In genomic region chr3:69257049-69257699, GRCm38 (mm10) we compare ENCODE assay signal across 9 mouse cellular contexts. TPM values are rescaled to one million over a fixed set of nuclear protein-coding genes. Genes with fewer than 3 reads are reported as not detected.
DNase-seq lines count a peak whose midpoint lies in the region; ATAC-seq and TF ChIP-seq lines count a peak whose summit lies in the region.
"Had no signal": no experiment of that assay in that cellular context is flagged by ENCODE, and none has a peak within 500 bp of the region (broad histone marks: within the 10 kb centered on the region; RNA-seq: fewer than 3 reads in every experiment).

No protein-coding gene starts in this region.

- peak; percentile 77 for TF ChIP-seq CTCF in lung, embryonic 14.5 days (IDR thresholded peaks at IDR 0.05; ENCODE audit: low read depth)

- no peak overlapping the region for H3K9ac ChIP-seq in hindbrain, embryonic 14.5 days
- no peak overlapping the region for H3K9ac ChIP-seq in lung, embryonic 14.5 days

- DNase-seq in adrenal gland, postnatal 14 days: peak; percentile 69
- no peak for DNase-seq in adrenal gland, adult 18-20 months (ENCODE audit: low spot score in 2 of 2)
- DNase-seq in right cerebral cortex, adult 2 months (ENCODE audit: low spot score in 2 of 2): peak; percentile 18 to 61
- DNase-seq in right cerebral cortex, postnatal 36 days (ENCODE audit: low spot score in 2 of 2): no peak
- peak; percentile 86 for DNase-seq in hindbrain, embryonic 14.5 days (ENCODE audit: low spot score)
- DNase-seq in lung, embryonic 14.5 days: peak; percentile 89
- DNase-seq in right cerebral cortex, postnatal 4 days: peak; percentile 14

- H3K4me2 ChIP-seq in hindbrain, embryonic 14.5 days (replicated peaks): no peak overlapping the region
- no peak overlapping the region for H3K4me2 ChIP-seq in lung, embryonic 14.5 days

- H3K27me3 ChIP-seq in hindbrain, embryonic 14.5 days (ENCODE audit: control insufficient read depth, insufficient read depth, low read length): no peaks in the 10 kb centered on the region
- no peaks in the 10 kb centered on the region for H3K27me3 ChIP-seq in lung, embryonic 14.5 days (ENCODE audit: insufficient read depth, low read length)

- H3K4me3 ChIP-seq in hindbrain, embryonic 14.5 days (replicated peaks; ENCODE audit: low read length): no peak overlapping the region
- H3K4me3 ChIP-seq in lung, embryonic 14.5 days (ENCODE audit: low read depth, low read length): no peak overlapping the region

- no peaks in the 10 kb centered on the region for H3K36me3 ChIP-seq in hindbrain, embryonic 14.5 days (replicated peaks; ENCODE audit: control insufficient read depth, insufficient read depth)
- no peaks in the 10 kb centered on the region for H3K36me3 ChIP-seq in lung, embryonic 14.5 days (ENCODE audit: insufficient read depth)

- ATAC-seq in common myeloid progenitor, adult 5-6 weeks (replicated peaks; ENCODE audit: low read depth, poor library complexity, severe bottlenecking): peak; percentile 81
- no peak for ATAC-seq in hindbrain, embryonic 14.5 days (ENCODE audit: low FRiP score)
- ATAC-seq in lung, embryonic 14.5 days (ENCODE audit: insufficient read depth): no peak

- no peak overlapping the region for H3K27ac ChIP-seq in hindbrain, embryonic 14.5 days
- no peak overlapping the region for H3K27ac ChIP-seq in lung, embryonic 14.5 days (ENCODE audit: low read depth)

- no peaks in the 10 kb centered on the region for H3K9me3 ChIP-seq in hindbrain, embryonic 14.5 days (ENCODE audit: control insufficient read depth, low read length)
- H3K9me3 ChIP-seq in lung, embryonic 14.5 days (ENCODE audit: low read depth, low read length): no peaks in the 10 kb centered on the region

- 6% methylated on average over 2 of the region's 2 CpGs for WGBS in hindbrain, embryonic 14.5 days
- 3% methylated on average over 2 of the region's 2 CpGs for WGBS in lung, embryonic 14.5 days

- H3K4me1 ChIP-seq in hindbrain, embryonic 14.5 days (replicated peaks; ENCODE audit: control insufficient read depth, insufficient read depth, low read length): no peaks in the 10 kb centered on the region
- H3K4me1 ChIP-seq in lung, embryonic 14.5 days (ENCODE audit: insufficient read depth): no peaks in the 10 kb centered on the region

RNA-seq across cellular contexts. Expression of gene Arl14, which starts 35.0 kb away (rescaled TPM):
- not detected in 2 replicates for total RNA-seq in adrenal gland, postnatal 14 days (2021)
- not detected for total RNA-seq in adrenal gland, adult 18-20 months (2021)
- not detected in 2 replicates for total RNA-seq in common myeloid progenitor, adult 5-6 weeks (2017)
- polyA plus RNA-seq in hindbrain, embryonic 14.5 days (2014; fragmentation: Nextera tagmentation; extraction: Ambion mirVana): not detected in 2 replicates
- 1.7 and 1.8 TPM in 2 replicates for polyA plus RNA-seq in lung, embryonic 14.5 days (2014; fragmentation: Nextera tagmentation; extraction: Ambion mirVana)
- total RNA-seq: layer of hippocampus, postnatal 14 days had no signal

RNA-seq across cellular contexts. Expression of gene Ppm1l, which starts 59.5 kb away (rescaled TPM):
- 12.6 and 13.5 TPM in 2 replicates for total RNA-seq in adrenal gland, postnatal 14 days (2021)
- 10 to 100 TPM; 15.0 to 15.8 TPM for total RNA-seq in adrenal gland, adult 18-20 months (2021)
- 6.1 and 6.6 TPM in 2 replicates for total RNA-seq in common myeloid progenitor, adult 5-6 weeks (2017)
- polyA plus RNA-seq in hindbrain, embryonic 14.5 days (2014; fragmentation: Nextera tagmentation; extraction: Ambion mirVana): 26.6 and 27.4 TPM in 2 replicates
- polyA plus RNA-seq in lung, embryonic 14.5 days (2014; fragmentation: Nextera tagmentation; extraction: Ambion mirVana): 6.3 and 7.6 TPM in 2 replicates

Comparison
In these comparisons a context has a peak if more than half of its experiments do, and no peak if none do; other contexts are left out.
1. DNase-seq: peak in adrenal gland, postnatal 14 days (single experiment), right cerebral cortex, adult 2 months (2 of 2), hindbrain, embryonic 14.5 days (single experiment), lung, embryonic 14.5 days (single experiment) and right cerebral cortex, postnatal 4 days (single experiment); none in adrenal gland, adult 18-20 months (0 of 2) and right cerebral cortex, postnatal 36 days (0 of 2).